Mouse (Mus musculus) thymus, adult 2 months (tissue): ENCODE measurements around the gene Olfr432.

Experiments
- CTCF ChIP-seq: fragments of 200-500 bp; IDR thresholded peaks from 2 replicates; pipeline ENCODE4 v1.5.1; 2012; ENCODE audit warnings: mild to moderate bottlenecking, control low read depth, low read length, moderate library complexity, borderline replicate concordance; ENCODE audit not compliant: control insufficient read depth, poor library complexity, insufficient read depth; ENCODE audit errors: extremely low read depth
- POLR2A ChIP-seq: fragments of 200-500 bp; IDR thresholded peaks from 2 replicates; pipeline ENCODE4 v1.6.1; 2012; ENCODE audit warnings: mild to moderate bottlenecking, low read length, control low read depth, moderate library complexity; ENCODE audit not compliant: control insufficient read depth, poor library complexity, insufficient read depth; ENCODE audit errors: extremely low read depth

DNA sequence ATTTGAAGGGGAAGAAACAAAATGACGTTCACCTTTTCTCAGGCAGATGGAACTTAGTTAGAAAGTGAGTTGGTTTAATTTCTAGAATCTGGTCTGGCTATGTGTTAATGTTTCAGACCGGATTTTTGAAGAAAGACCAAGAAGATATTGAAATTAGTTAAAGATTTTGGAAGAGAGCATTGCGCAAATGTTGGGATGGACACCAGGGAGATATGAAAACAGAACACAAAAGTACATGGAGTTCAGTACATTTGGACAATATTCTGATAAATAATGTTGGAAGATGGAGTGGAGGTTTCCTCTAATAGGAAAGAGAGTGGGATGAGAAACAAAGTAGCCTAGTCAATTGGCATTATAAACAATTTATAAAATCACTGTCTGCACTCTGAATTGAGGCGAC is 2.5 kb downstream of the Olfr432 start:
- TF ChIP-seq CTCF (no peak), POLR2A (no peak)
